17 mouse cellular contexts compared by ENCODE assay signal in genomic region chrX:73242821-73243325, GRCm38 (mm10). TPM values are rescaled to one million over a fixed set of nuclear protein-coding genes. Genes with fewer than 3 reads are reported as not detected.
"Had no signal": no experiment of that assay in that cellular context is flagged by ENCODE, and none has a peak within 500 bp of the region (broad histone marks: within the 10 kb centered on the region; RNA-seq: fewer than 3 reads in every experiment).

Gene Xlr4c (minus strand): TSS chrX:73243130.

RNA-seq across cellular contexts. Expression of gene Xlr4c, which starts in this region (rescaled TPM):
- total RNA-seq: gastrocnemius, adult 8-10 months; gastrocnemius, postnatal 14 days; heart, adult 2 months; heart, postnatal 36 days; hindbrain, postnatal 0 days; layer of hippocampus, adult 2 months; layer of hippocampus, postnatal 10 days; left cerebral cortex, adult 2 months; left cerebral cortex, postnatal 14 days; left cerebral cortex, postnatal 36 days had no signal
- polyA plus RNA-seq: heart, adult 2 months; heart, embryonic 13.5 days; heart, postnatal 0 days; hindbrain, embryonic 11.5 days; kidney, embryonic 14.5 days; kidney, embryonic 16.5 days; limb, embryonic 10.5 days; limb, embryonic 12.5 days had no signal
